Mouse (Mus musculus) C2C12 (cell line): ENCODE measurements around the gene Cass4.

Experiments
- CEBPB ChIP-seq: IDR thresholded peaks from one replicate; pipeline ENCODE4 v1.6.1; 2011; ENCODE audit warnings: low read depth, mild to moderate bottlenecking, control low read depth, moderate library complexity
- CTCF ChIP-seq: IDR thresholded peaks from one replicate; pipeline ENCODE4 v1.5.1; 2011; ENCODE audit not compliant: control insufficient read depth, insufficient read depth, insufficient read length
- MAX ChIP-seq: IDR thresholded peaks from one replicate; pipeline ENCODE4 v1.6.1; 2011; ENCODE audit warnings: mild to moderate bottlenecking, control low read depth
- USF1 ChIP-seq: IDR thresholded peaks from one replicate; pipeline ENCODE4 v1.6.1; 2011; ENCODE audit warnings: low read depth, mild to moderate bottlenecking, control low read depth, moderate library complexity

DNA sequence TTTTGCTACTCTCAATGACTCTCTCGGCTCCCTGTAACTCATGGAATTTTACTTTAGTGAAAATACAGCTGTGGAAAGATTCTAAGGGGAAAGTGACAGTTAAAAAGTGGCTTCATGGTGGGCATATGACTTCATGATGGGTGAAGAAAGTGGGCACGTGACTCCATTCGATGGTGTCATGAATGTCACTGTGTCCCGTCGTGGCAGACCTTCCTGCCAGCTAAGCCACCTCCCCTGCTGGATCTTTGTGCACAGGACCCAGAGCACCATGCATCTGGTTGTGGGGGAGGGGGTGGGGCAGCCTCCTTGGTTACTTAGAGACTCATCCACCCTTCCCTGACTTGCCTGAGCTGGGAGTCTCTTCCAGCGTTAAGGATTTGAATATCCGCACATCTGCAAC is 10.6 kb downstream of the Cass4 start:
- no peak for TF ChIP-seq CTCF
- no peak for TF ChIP-seq MAX
- no peak for TF ChIP-seq CEBPB
- no peak for TF ChIP-seq USF1
